Mouse (Mus musculus): ENCODE measurements around the gene Rftn2. TPM values are rescaled to one million over a fixed set of nuclear protein-coding genes. Genes with fewer than 3 reads are reported as not detected.

Gene Rftn2
- polyA plus RNA-seq, 1 experiment from 2014 or later, result 12.8 TPM

GRCm38 (mm10) chr1:55217191-55217590 is 9.4 kb downstream of the Rftn2 start:
- no peak overlapping the region for H3K9ac ChIP-seq (replicated peaks; ENCODE audit: low read depth, low read length)
- H3K9me3 ChIP-seq (ENCODE audit: control insufficient read depth, low read depth, low read length), result no peaks in the 10 kb centered on the region
- no peak overlapping the region for H3K4me2 ChIP-seq (replicated peaks; ENCODE audit: low read depth, low read length)
- no peak overlapping the region for H3K27ac ChIP-seq (ENCODE audit: low read length)
- H3K4me3 ChIP-seq (ENCODE audit: low read depth, low read length), result no peak overlapping the region
- WGBS, result 43% methylated on average over 2 of the region's 2 CpGs
- ATAC-seq (ENCODE audit: insufficient number of reproducible peaks, insufficient read depth, low FRiP score, low read depth), result no peak
- no peaks in the 10 kb centered on the region for H3K36me3 ChIP-seq (ENCODE audit: control insufficient read depth, insufficient read depth, low read length)
- 0 out of 2 replicates have a peak, but pooled peaks cover 3% of the 10 kb centered on the region for H3K4me1 ChIP-seq (ENCODE audit: control insufficient read depth, insufficient read depth, low read length)
- no peaks in the 10 kb centered on the region for H3K27me3 ChIP-seq (ENCODE audit: control insufficient read depth, insufficient read depth, low read length)

GRCm38 (mm10) chr1:55215185-55215813 is 11.3 kb downstream of the Rftn2 start:
- no peak for ATAC-seq (ENCODE audit: insufficient number of reproducible peaks, insufficient read depth, low FRiP score, low read depth)
- H3K27ac ChIP-seq (ENCODE audit: low read length), result no peak overlapping the region
- no peaks in the 10 kb centered on the region for H3K9me3 ChIP-seq (ENCODE audit: control insufficient read depth, low read depth, low read length)
- no peaks in the 10 kb centered on the region for H3K27me3 ChIP-seq (ENCODE audit: control insufficient read depth, insufficient read depth, low read length)
- no peak overlapping the region for H3K9ac ChIP-seq (replicated peaks; ENCODE audit: low read depth, low read length)
- 69% methylated on average over 11 of the region's 11 CpGs for WGBS
- no peak overlapping the region for H3K4me3 ChIP-seq (ENCODE audit: low read depth, low read length)
- H3K36me3 ChIP-seq (ENCODE audit: control insufficient read depth, insufficient read depth, low read length), result no peaks in the 10 kb centered on the region
- 0 out of 2 replicates have a peak, but pooled peaks cover 3% of the 10 kb centered on the region for H3K4me1 ChIP-seq (ENCODE audit: control insufficient read depth, insufficient read depth, low read length)
- H3K4me2 ChIP-seq (replicated peaks; ENCODE audit: low read depth, low read length), result no peak overlapping the region

- Histone ChIP-seq H3K9me3 (ENCODE audit: control insufficient read depth, low read depth, low read length) (no peaks in the 10 kb centered on the region), H3K4me2 (replicated peaks; ENCODE audit: low read depth, low read length) (no peak overlapping the region), H3K4me1 (ENCODE audit: control insufficient read depth, insufficient read depth, low read length) (0 out of 2 replicates have a peak, but pooled peaks cover 4% of the 10 kb centered on the region), H3K27me3 (ENCODE audit: control insufficient read depth, insufficient read depth, low read length) (no peaks in the 10 kb centered on the region), H3K4me3 (ENCODE audit: low read depth, low read length) (no peak overlapping the region), H3K27ac (ENCODE audit: low read length) (no peak overlapping the region), H3K9ac (replicated peaks; ENCODE audit: low read depth, low read length) (no peak overlapping the region), H3K36me3 (ENCODE audit: control insufficient read depth, insufficient read depth, low read length) (no peaks in the 10 kb centered on the region)
- no peak for ATAC-seq (ENCODE audit: insufficient number of reproducible peaks, insufficient read depth, low FRiP score, low read depth)
- WGBS, result 82% methylated on average over 6 of the region's 6 CpGs
Measured at GRCm38 (mm10) chr1:55213936-55214335, 12.6 kb downstream of the Rftn2 start.

- ATAC-seq (ENCODE audit: insufficient number of reproducible peaks, insufficient read depth, low FRiP score, low read depth), result peak; percentile 31; the same call in 1 of the 2 replicates
- no peaks in the 10 kb centered on the region for H3K27me3 ChIP-seq (ENCODE audit: control insufficient read depth, insufficient read depth, low read length)
- 0 out of 2 replicates have a peak, but pooled peaks cover 4% of the 10 kb centered on the region for H3K4me1 ChIP-seq (ENCODE audit: control insufficient read depth, insufficient read depth, low read length)
- H3K9me3 ChIP-seq (ENCODE audit: control insufficient read depth, low read depth, low read length), result no peaks in the 10 kb centered on the region
- no peak overlapping the region for H3K9ac ChIP-seq (replicated peaks; ENCODE audit: low read depth, low read length)
- no peak overlapping the region for H3K27ac ChIP-seq (ENCODE audit: low read length)
- H3K4me2 ChIP-seq (replicated peaks; ENCODE audit: low read depth, low read length), result no peak overlapping the region
- H3K36me3 ChIP-seq (ENCODE audit: control insufficient read depth, insufficient read depth, low read length), result no peaks in the 10 kb centered on the region
- H3K4me3 ChIP-seq (ENCODE audit: low read depth, low read length), result no peak overlapping the region
- 38% methylated on average over 6 of the region's 6 CpGs for WGBS
Measured at GRCm38 (mm10) chr1:55213475-55213874, 13.1 kb downstream of the Rftn2 start.

- no peak overlapping the region for H3K9ac ChIP-seq (replicated peaks; ENCODE audit: low read depth, low read length)
- H3K4me2 ChIP-seq (replicated peaks; ENCODE audit: low read depth, low read length), result no peak overlapping the region
- no peak overlapping the region for H3K4me3 ChIP-seq (ENCODE audit: low read depth, low read length)
- H3K9me3 ChIP-seq (ENCODE audit: control insufficient read depth, low read depth, low read length), result no peaks in the 10 kb centered on the region
- no peaks in the 10 kb centered on the region for H3K36me3 ChIP-seq (ENCODE audit: control insufficient read depth, insufficient read depth, low read length)
- ATAC-seq (ENCODE audit: insufficient number of reproducible peaks, insufficient read depth, low FRiP score, low read depth), result no peak
- 80% methylated on average over 4 of the region's 4 CpGs for WGBS
- 0 out of 2 replicates have a peak, but pooled peaks cover 4% of the 10 kb centered on the region for H3K4me1 ChIP-seq (ENCODE audit: control insufficient read depth, insufficient read depth, low read length)
- H3K27ac ChIP-seq (ENCODE audit: low read length), result no peak overlapping the region
- H3K27me3 ChIP-seq (ENCODE audit: control insufficient read depth, insufficient read depth, low read length), result no peaks in the 10 kb centered on the region
Measured at GRCm38 (mm10) chr1:55212771-55213170, 13.8 kb downstream of the Rftn2 start.

GRCm38 (mm10) chr1:55211081-55211480 is 15.5 kb downstream of the Rftn2 start:
- Histone ChIP-seq H3K4me1 (ENCODE audit: control insufficient read depth, insufficient read depth, low read length) (0 out of 2 replicates have a peak, but pooled peaks cover 4% of the 10 kb centered on the region), H3K9me3 (ENCODE audit: control insufficient read depth, low read depth, low read length) (no peaks in the 10 kb centered on the region), H3K27ac (ENCODE audit: low read length) (no peak overlapping the region), H3K27me3 (ENCODE audit: control insufficient read depth, insufficient read depth, low read length) (no peaks in the 10 kb centered on the region), H3K36me3 (ENCODE audit: control insufficient read depth, insufficient read depth, low read length) (no peaks in the 10 kb centered on the region; the same call in 1 of the 2 replicates), H3K4me2 (replicated peaks; ENCODE audit: low read depth, low read length) (no peak overlapping the region), H3K9ac (replicated peaks; ENCODE audit: low read depth, low read length) (no peak overlapping the region), H3K4me3 (ENCODE audit: low read depth, low read length) (no peak overlapping the region)
- 78% methylated on average over 8 of the region's 8 CpGs for WGBS
- ATAC-seq (ENCODE audit: insufficient number of reproducible peaks, insufficient read depth, low FRiP score, low read depth), result no peak

GRCm38 (mm10) chr1:55210202-55210965 is 16.2 kb downstream of the Rftn2 start:
- ATAC-seq (ENCODE audit: insufficient number of reproducible peaks, insufficient read depth, low FRiP score, low read depth), result no peak
- Histone ChIP-seq H3K36me3 (ENCODE audit: control insufficient read depth, insufficient read depth, low read length) (no peaks in the 10 kb centered on the region; the same call in 1 of the 2 replicates), H3K9ac (replicated peaks; ENCODE audit: low read depth, low read length) (no peak overlapping the region), H3K27me3 (ENCODE audit: control insufficient read depth, insufficient read depth, low read length) (no peaks in the 10 kb centered on the region), H3K4me2 (replicated peaks; ENCODE audit: low read depth, low read length) (no peak overlapping the region), H3K27ac (ENCODE audit: low read length) (no peak overlapping the region), H3K9me3 (ENCODE audit: control insufficient read depth, low read depth, low read length) (no peaks in the 10 kb centered on the region), H3K4me1 (ENCODE audit: control insufficient read depth, insufficient read depth, low read length) (0 out of 2 replicates have a peak, but pooled peaks cover 4% of the 10 kb centered on the region), H3K4me3 (ENCODE audit: low read depth, low read length) (no peak overlapping the region)
- WGBS, result 53% methylated on average over 12 of the region's 12 CpGs

- Histone ChIP-seq H3K27ac (ENCODE audit: low read length) (no peak overlapping the region), H3K36me3 (ENCODE audit: control insufficient read depth, insufficient read depth, low read length) (no peaks in the 10 kb centered on the region; the same call in 1 of the 2 replicates), H3K9me3 (ENCODE audit: control insufficient read depth, low read depth, low read length) (no peaks in the 10 kb centered on the region), H3K4me3 (ENCODE audit: low read depth, low read length) (no peak overlapping the region), H3K4me2 (replicated peaks; ENCODE audit: low read depth, low read length) (no peak overlapping the region), H3K9ac (replicated peaks; ENCODE audit: low read depth, low read length) (no peak overlapping the region), H3K27me3 (ENCODE audit: control insufficient read depth, insufficient read depth, low read length) (no peaks in the 10 kb centered on the region), H3K4me1 (ENCODE audit: control insufficient read depth, insufficient read depth, low read length) (0 out of 2 replicates have a peak, but pooled peaks cover 4% of the 10 kb centered on the region)
- ATAC-seq (ENCODE audit: insufficient number of reproducible peaks, insufficient read depth, low FRiP score, low read depth), result no peak
- WGBS, result 76% methylated on average over 5 of the region's 5 CpGs
Measured at GRCm38 (mm10) chr1:55208500-55209140, 18.0 kb downstream of the Rftn2 start.

All from stomach, embryonic 14.5 days (tissue).